Mouse (Mus musculus) kidney, embryonic 15.5 days (tissue): Measurements from ENCODE around the gene Ifnl3. TPM values are rescaled to one million over a fixed set of nuclear protein-coding genes. Genes with fewer than 3 reads are reported as not detected.
"Not testable (repeated sequence)": the region's sequence is repeated elsewhere in the genome, so short reads cannot be mapped to it uniquely, and the experiment has no call there.

Experiments used
- ATAC-seq: fragments of 200-750 bp; cut with Nextera tagmentation; replicated peaks from 2 replicates; pipeline ENCODE4 v1.8.0; 2017; ENCODE audit warnings: moderate TSS enrichment; ENCODE audit not compliant: low FRiP score
- H3K27ac ChIP-seq: fragments of 300-500 bp; sonication (generic); 2 replicates; pipeline ENCODE4 v1.5.1; 2015; ENCODE audit warnings: mild to moderate bottlenecking, inconsistent platforms
- H3K27me3 ChIP-seq: fragments of 300-500 bp; sonication (generic); 2 replicates; pipeline ENCODE4 v1.6.1; 2015; ENCODE audit warnings: inconsistent platforms
- H3K36me3 ChIP-seq: fragments of 300-500 bp; sonication (generic); 2 replicates; pipeline ENCODE4 v1.6.1; 2015; ENCODE audit warnings: inconsistent platforms
- H3K4me1 ChIP-seq: fragments of 300-500 bp; sonication (generic); 2 replicates; pipeline ENCODE4 v1.6.1; 2015; ENCODE audit warnings: inconsistent platforms
- H3K4me2 ChIP-seq: fragments of 300-500 bp; sonication (generic); 2 replicates; pipeline ENCODE4 v1.6.1; 2015; ENCODE audit warnings: moderate library complexity, mild to moderate bottlenecking, inconsistent platforms
- H3K4me3 ChIP-seq: fragments of 300-500 bp; sonication (generic); replicated peaks from 2 replicates; pipeline ENCODE4 v1.5.1; 2015; ENCODE audit warnings: mild to moderate bottlenecking, inconsistent platforms
- H3K9ac ChIP-seq: fragments of 300-500 bp; sonication (generic); 2 replicates; pipeline ENCODE4 v1.6.1; 2015; ENCODE audit warnings: mild to moderate bottlenecking, inconsistent platforms
- H3K9me3 ChIP-seq: fragments of 300-500 bp; sonication (generic); replicated peaks from 2 replicates; pipeline ENCODE4 v1.6.1; 2016; ENCODE audit warnings: inconsistent platforms
- WGBS: fragments of 180-500 bp; shearing (Covaris S2); methylation state at CpG from one replicate; pipeline ENCODE4 v1.1.7; 2015; ENCODE audit warnings: mixed read lengths; 5-methylcytosine and 5-hydroxymethylcytosine counted together
- polyA plus RNA-seq: library from polyadenylated mRNA; unstranded; fragments of >200 nt; fragmentation: Nextera tagmentation; extraction: Ambion mirVana; gene quantifications from 2 replicates; pipeline ENCODE4 v1.2.1, GENCODE M21; 2015

Gene Ifnl3
- not detected in 2 replicates for polyA plus RNA-seq

GRCm38 (mm10) chr7:28522536-28522935, at the start of gene Ifnl3:
TSS of gene Ifnl3 (plus strand) at chr7:28522836.
- not testable (repeated sequence) for H3K27me3 ChIP-seq, H3K4me3 ChIP-seq, H3K9me3 ChIP-seq, H3K36me3 ChIP-seq, ATAC-seq, H3K4me1 ChIP-seq, H3K4me2 ChIP-seq, H3K9ac ChIP-seq, H3K27ac ChIP-seq
- 75% methylated on average over 5 of the region's 6 CpGs for WGBS

GRCm38 (mm10) chr7:28476191-28476590, 46.4 kb upstream of the Ifnl3 start:
- no peaks in the 10 kb centered on the region for H3K9me3 ChIP-seq
- no peak for ATAC-seq
- peaks cover 7% of the 10 kb centered on the region for H3K4me1 ChIP-seq
- no peak overlapping the region for H3K27ac ChIP-seq
- no peaks in the 10 kb centered on the region for H3K36me3 ChIP-seq
- WGBS: 90% methylated on average over 6 of the region's 6 CpGs
- no peaks in the 10 kb centered on the region for H3K27me3 ChIP-seq
- H3K4me2 ChIP-seq: no peak overlapping the region
- H3K9ac ChIP-seq: no peak overlapping the region
- H3K4me3 ChIP-seq: no peak overlapping the region

- Histone ChIP-seq H3K27me3 (no peaks in the 10 kb centered on the region), H3K36me3 (no peaks in the 10 kb centered on the region), H3K4me3 (no peak overlapping the region), H3K27ac (no peak overlapping the region), H3K4me1 (peaks cover 7% of the 10 kb centered on the region), H3K4me2 (no peak overlapping the region), H3K9me3 (no peaks in the 10 kb centered on the region), H3K9ac (no peak overlapping the region)
- 89% methylated on average over 5 of the region's 5 CpGs for WGBS
- peak; percentile 36; the same call in 1 of the 2 replicates for ATAC-seq
Observed at GRCm38 (mm10) chr7:28477363-28477762, 45.3 kb upstream of the Ifnl3 start.

GRCm38 (mm10) chr7:28478854-28479253, 43.8 kb upstream of the Ifnl3 start:
- Histone ChIP-seq H3K4me1 (peaks cover 7% of the 10 kb centered on the region), H3K36me3 (no peaks in the 10 kb centered on the region), H3K4me2 (peak overlapping the region; percentile 32; the same call in 1 of the 2 replicates), H3K4me3 (no peak overlapping the region), H3K9ac (no peak overlapping the region), H3K27me3 (no peaks in the 10 kb centered on the region), H3K9me3 (no peaks in the 10 kb centered on the region), H3K27ac (no peak overlapping the region)
- 4% methylated on average over 8 of the region's 8 CpGs for WGBS
- ATAC-seq: peak; percentile 62

GRCm38 (mm10) chr7:28482854-28483253, 39.8 kb upstream of the Ifnl3 start:
- ATAC-seq: no peak
- H3K9me3 ChIP-seq: no peaks in the 10 kb centered on the region
- no peak overlapping the region for H3K4me2 ChIP-seq
- H3K27me3 ChIP-seq: peaks cover 12% of the 10 kb centered on the region
- no peaks in the 10 kb centered on the region for H3K36me3 ChIP-seq
- H3K9ac ChIP-seq: no peak overlapping the region
- peaks cover 12% of the 10 kb centered on the region for H3K4me1 ChIP-seq
- no peak overlapping the region for H3K4me3 ChIP-seq
- WGBS: 81% methylated on average over 11 of the region's 11 CpGs
- no peak overlapping the region for H3K27ac ChIP-seq

- Histone ChIP-seq H3K9ac (no peak overlapping the region), H3K4me1 (peaks cover 13% of the 10 kb centered on the region), H3K9me3 (no peaks in the 10 kb centered on the region), H3K27me3 (peaks cover 16% of the 10 kb centered on the region), H3K27ac (no peak overlapping the region), H3K36me3 (no peaks in the 10 kb centered on the region), H3K4me3 (no peak overlapping the region), H3K4me2 (no peak overlapping the region)
- ATAC-seq: no peak
- 28% methylated on average over 4 of the region's 4 CpGs for WGBS
Observed at GRCm38 (mm10) chr7:28484192-28484591, 38.4 kb upstream of the Ifnl3 start.

- Histone ChIP-seq H3K4me3 (peak overlapping the region; percentile 27), H3K9ac (no peak overlapping the region), H3K4me2 (peak overlapping the region; percentile 56), H3K27ac (no peak overlapping the region), H3K9me3 (no peaks in the 10 kb centered on the region), H3K36me3 (no peaks in the 10 kb centered on the region), H3K27me3 (peaks cover 16% of the 10 kb centered on the region), H3K4me1 (peaks cover 19% of the 10 kb centered on the region)
- ATAC-seq: no peak
- 3% methylated on average over 16 of the region's 16 CpGs for WGBS
Observed at GRCm38 (mm10) chr7:28488030-28488491, 34.6 kb upstream of the Ifnl3 start.

- 4% methylated on average over 10 of the region's 10 CpGs for WGBS
- Histone ChIP-seq H3K9ac (no peak overlapping the region), H3K27ac (no peak overlapping the region), H3K27me3 (peaks cover 16% of the 10 kb centered on the region), H3K4me1 (peaks cover 19% of the 10 kb centered on the region), H3K4me3 (peak overlapping the region; percentile 18), H3K4me2 (peak overlapping the region; percentile 44), H3K36me3 (no peaks in the 10 kb centered on the region), H3K9me3 (no peaks in the 10 kb centered on the region)
- ATAC-seq: peak; percentile 64
Observed at GRCm38 (mm10) chr7:28490410-28490809, 32.2 kb upstream of the Ifnl3 start.

GRCm38 (mm10) chr7:28490903-28491302, 31.7 kb upstream of the Ifnl3 start:
- Histone ChIP-seq H3K4me3 (peak overlapping the region; percentile 18), H3K27me3 (peaks cover 16% of the 10 kb centered on the region), H3K9ac (no peak overlapping the region), H3K9me3 (no peaks in the 10 kb centered on the region), H3K36me3 (no peaks in the 10 kb centered on the region), H3K4me1 (peaks cover 19% of the 10 kb centered on the region), H3K27ac (no peak overlapping the region), H3K4me2 (peak overlapping the region; percentile 44)
- no peak for ATAC-seq
- WGBS: 30% methylated on average over 14 of the region's 14 CpGs

- 89% methylated on average over 8 of the region's 8 CpGs for WGBS
Observed at GRCm38 (mm10) chr7:28492310-28492709, 30.3 kb upstream of the Ifnl3 start.

GRCm38 (mm10) chr7:28495426-28495825, 27.2 kb upstream of the Ifnl3 start:
- no peak overlapping the region for H3K4me3 ChIP-seq
- peaks cover 5% of the 10 kb centered on the region; the same call in 1 of the 2 replicates for H3K4me1 ChIP-seq
- H3K36me3 ChIP-seq: no peaks in the 10 kb centered on the region
- H3K27ac ChIP-seq: no peak overlapping the region
- no peak overlapping the region for H3K4me2 ChIP-seq
- no peaks in the 10 kb centered on the region for H3K9me3 ChIP-seq
- no peaks in the 10 kb centered on the region for H3K27me3 ChIP-seq
- no peak for ATAC-seq
- H3K9ac ChIP-seq: no peak overlapping the region
- WGBS: 66% methylated on average over 11 of the region's 11 CpGs

More at GRCm38 (mm10) chr7:28492310-28492709, 30.3 kb upstream of the Ifnl3 start:
- Histone ChIP-seq H3K9ac (no peak overlapping the region), H3K36me3 (no peaks in the 10 kb centered on the region), H3K27me3 (peaks cover 9% of the 10 kb centered on the region; the same call in 1 of the 2 replicates), H3K4me1 (peaks cover 19% of the 10 kb centered on the region), H3K4me2 (no peak overlapping the region), H3K4me3 (no peak overlapping the region), H3K9me3 (no peaks in the 10 kb centered on the region), H3K27ac (no peak overlapping the region)
- ATAC-seq: no peak

- Histone ChIP-seq H3K9me3 (0 out of 2 replicates have a peak, but pooled peaks cover 4% of the 10 kb centered on the region), H3K9ac (no peak overlapping the region), H3K4me2 (no peak overlapping the region), H3K27me3 (peaks cover 5% of the 10 kb centered on the region; the same call in 1 of the 2 replicates), H3K4me1 (no peaks in the 10 kb centered on the region), H3K27ac (no peak overlapping the region), H3K4me3 (no peak overlapping the region), H3K36me3 (no peaks in the 10 kb centered on the region)
- 4% methylated on average over 5 of the region's 5 CpGs for WGBS
- no peak for ATAC-seq
Observed at GRCm38 (mm10) chr7:28505585-28505984, 17.1 kb upstream of the Ifnl3 start.

GRCm38 (mm10) chr7:28509121-28509520, 13.5 kb upstream of the Ifnl3 start:
- H3K9ac ChIP-seq, H3K36me3 ChIP-seq, H3K27me3 ChIP-seq, H3K4me1 ChIP-seq, H3K4me2 ChIP-seq, ATAC-seq, H3K27ac ChIP-seq, H3K9me3 ChIP-seq, H3K4me3 ChIP-seq: not testable (repeated sequence)
- WGBS: 69% methylated on average over 2 of the region's 2 CpGs
